Mouse (Mus musculus): ENCODE results near the gene Tenm4. TPM values are rescaled to one million over a fixed set of nuclear protein-coding genes. Genes with fewer than 3 reads are reported as not detected.
"Not testable (repeated sequence)": the region's sequence is repeated elsewhere in the genome, so short reads cannot be mapped to it uniquely, and the experiment has no call there.

The Tenm4 gene
- total RNA-seq, 2 experiments from 2014 or later = 31.5 to 38.5 TPM

DNA sequence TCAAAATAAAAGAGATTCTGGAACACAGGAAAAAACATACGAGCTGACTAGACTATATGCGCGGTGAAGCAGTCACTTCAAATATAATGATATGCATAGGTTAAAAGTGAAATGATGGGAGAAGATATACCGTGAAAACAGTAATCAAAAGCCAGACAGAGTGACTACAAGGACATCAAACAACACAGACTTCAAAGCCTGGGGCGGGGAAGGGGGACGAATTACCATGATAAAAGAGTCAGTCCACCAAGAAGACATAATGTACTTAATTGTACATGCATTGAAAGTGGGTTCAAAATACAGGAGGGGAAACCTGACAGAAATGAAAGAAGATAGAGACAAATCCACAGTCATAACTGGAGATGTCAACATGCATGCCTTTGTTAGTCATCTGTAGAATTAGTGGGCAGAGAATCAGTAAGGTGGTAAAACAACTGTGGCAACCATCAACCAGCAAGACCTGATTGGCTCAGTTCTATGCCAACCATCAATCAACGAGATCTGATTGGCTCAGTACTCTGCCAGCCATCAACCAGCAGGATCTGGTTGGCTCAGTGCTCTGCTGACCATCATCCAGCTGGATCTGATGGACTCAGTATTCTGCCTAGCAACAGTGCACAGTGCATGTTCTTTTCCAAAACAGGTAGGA, 749.5 kb downstream of the Tenm4 start:
- no peak for DNase-seq (ENCODE audit: low spot score in 2 of 2)

- DNase-seq (ENCODE audit: low spot score in 2 of 2) = no peak
These were observed 751.9 kb downstream of the Tenm4 start for GRCm38 (mm10) chr7:96922927-96923326.

DNA sequence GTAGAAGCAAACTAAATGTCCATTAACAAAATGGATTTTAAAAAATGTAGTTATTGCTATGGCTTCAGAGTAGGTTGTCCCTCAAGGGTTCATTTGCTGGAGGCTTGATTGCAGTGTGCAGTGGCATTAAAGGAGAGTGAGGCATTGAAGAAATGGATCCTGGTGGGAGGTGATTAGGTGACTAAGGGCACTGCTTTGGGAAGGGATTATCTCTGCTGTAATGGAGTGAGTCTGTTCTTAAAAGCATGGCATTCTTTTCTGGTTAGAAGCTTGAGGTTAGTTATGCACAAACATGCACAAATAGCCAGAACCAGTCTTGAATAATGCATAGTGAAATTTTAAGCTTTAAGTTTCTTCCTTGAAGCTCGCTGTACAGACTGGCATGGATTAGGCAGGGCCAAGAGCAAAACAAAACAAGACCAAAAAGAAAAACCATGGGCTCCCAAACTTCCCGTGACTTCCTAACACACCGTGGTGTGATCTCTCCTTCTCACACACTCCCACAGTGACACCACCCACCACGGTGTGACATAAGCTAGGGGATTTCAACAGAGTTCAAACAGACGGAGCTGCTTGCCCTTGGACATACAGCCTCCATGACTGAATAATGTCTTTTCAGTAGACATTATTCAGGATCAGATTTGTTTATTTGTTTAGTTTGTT, 772.8 kb downstream of the Tenm4 start:
- no peak for DNase-seq (ENCODE audit: low spot score in 2 of 2)

GRCm38 (mm10) chr7:96946501-96946900, 775.5 kb downstream of the Tenm4 start:
- not testable (repeated sequence) for DNase-seq (ENCODE audit: low spot score in 2 of 2)

GRCm38 (mm10) chr7:96951281-96952051, 780.4 kb downstream of the Tenm4 start, which contains the start of gene Nars2:
Gene Nars2 (plus strand): TSS chr7:96951505.
- peak; percentile 60 to 81 for DNase-seq (ENCODE audit: low spot score in 2 of 2)

- DNase-seq (ENCODE audit: low spot score in 2 of 2) = no peak
These were observed 781.0 kb downstream of the Tenm4 start for GRCm38 (mm10) chr7:96952094-96952493.

DNA sequence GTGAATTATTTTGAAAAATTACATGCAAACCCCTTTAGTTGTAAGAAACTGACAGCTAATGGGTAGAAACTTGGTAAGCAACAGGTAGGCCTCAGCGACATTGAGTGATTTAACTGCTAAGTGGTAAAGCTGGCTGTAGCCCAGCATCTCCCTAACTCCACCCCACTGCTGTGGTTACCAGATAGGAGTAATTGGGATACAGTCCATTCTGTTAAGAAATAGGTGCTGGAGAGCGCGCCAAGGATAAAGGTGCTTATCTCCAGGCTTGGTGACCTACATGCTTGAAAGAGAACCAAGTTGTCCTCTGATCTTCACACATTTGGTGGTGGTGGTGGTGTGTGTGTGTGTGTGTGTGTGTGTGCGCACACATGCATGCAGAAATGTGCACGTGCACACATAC, 788.1 kb downstream of the Tenm4 start:
- no peak for DNase-seq (ENCODE audit: low spot score in 2 of 2)

Small RNA genes lying within 50 kb of the gene (microRNA-seq; reads per million reads assigned to microRNA genes)
- gene Mir6394 = not detected
- 928 reads per million, percentile 75 among the genes with 10 or more reads in this experiment for gene Mir708
